Mouse (Mus musculus) spleen, adult 2 months (tissue): ENCODE data around the gene Abcc10.

ENCODE experiments used
- CTCF ChIP-seq: fragments of 200-500 bp; IDR thresholded peaks from 2 replicates; pipeline ENCODE4 v1.5.1; 2011; ENCODE audit warnings: mild to moderate bottlenecking, inconsistent platforms; ENCODE audit not compliant: insufficient read depth, insufficient read length, insufficient replicate concordance; ENCODE audit errors: extremely low read depth
- POLR2A ChIP-seq: fragments of 200-500 bp; IDR thresholded peaks from 2 replicates; pipeline ENCODE4 v1.6.1; 2011; ENCODE audit warnings: low read depth, low read length, inconsistent platforms

GRCm38 (mm10) chr17:46274465-46274864 lies 53.7 kb downstream of the Abcc10 start:
- no peak for TF ChIP-seq POLR2A
- TF ChIP-seq CTCF, result no peak
